12 mouse cellular contexts compared by ENCODE assay signal in genomic region chr2:166234579-166235212, GRCm38 (mm10).
A peak's percentile ranks its signal among the peaks of the same experiment; 100 is the strongest.
DNase-seq lines count a peak whose midpoint lies in the region.
"Had no signal": no experiment of that assay in that cellular context is flagged by ENCODE, and none has a peak within 500 bp of the region (broad histone marks: within the 10 kb centered on the region; RNA-seq: fewer than 3 reads in every experiment).

No protein-coding gene starts in this region.

- H3K4me3 ChIP-seq in heart, embryonic 10.5 days = no peak overlapping the region
- no peak overlapping the region for H3K4me3 ChIP-seq in limb, embryonic 10.5 days
- H3K4me3 ChIP-seq: embryonic facial prominence, embryonic 15.5 days had no signal

- peaks cover 50% of the 10 kb centered on the region for H3K4me1 ChIP-seq in heart, embryonic 10.5 days
- peaks cover 54% of the 10 kb centered on the region for H3K4me1 ChIP-seq in limb, embryonic 10.5 days

- H3K36me3 ChIP-seq in heart, embryonic 10.5 days = no peaks in the 10 kb centered on the region
- no peaks in the 10 kb centered on the region for H3K36me3 ChIP-seq in limb, embryonic 10.5 days
- H3K36me3 ChIP-seq: embryonic facial prominence, embryonic 15.5 days had no signal

- 72% methylated on average over 7 of the region's 7 CpGs for WGBS in heart, embryonic 10.5 days
- WGBS in limb, embryonic 10.5 days = 84% methylated on average over 7 of the region's 7 CpGs

- H3K27me3 ChIP-seq in heart, embryonic 10.5 days (ENCODE audit: insufficient read depth, poor library complexity, severe bottlenecking) = 0 out of 2 replicates have a peak, but pooled peaks cover 3% of the 10 kb centered on the region
- no peaks in the 10 kb centered on the region for H3K27me3 ChIP-seq in limb, embryonic 10.5 days (ENCODE audit: low read depth, poor library complexity, severe bottlenecking)
- H3K27me3 ChIP-seq: embryonic facial prominence, embryonic 15.5 days had no signal

- H3K9me3 ChIP-seq in heart, embryonic 10.5 days = no peaks in the 10 kb centered on the region
- no peaks in the 10 kb centered on the region for H3K9me3 ChIP-seq in limb, embryonic 10.5 days (replicated peaks)
- H3K9me3 ChIP-seq: embryonic facial prominence, embryonic 15.5 days had no signal

- DNase-seq in heart, adult 18-20 months = peak; percentile 46 to 73
- no peak for DNase-seq in heart, embryonic 10.5 days (ENCODE audit: low spot score)
- DNase-seq in adrenal gland, adult 2 months = peak; percentile 91
- no peak for DNase-seq in limb, embryonic 10.5 days (ENCODE audit: low spot score)
- DNase-seq in lung, postnatal 4 days = peak; percentile 54 to 67
- no peak for DNase-seq in right cerebral cortex, postnatal 14 days
- no peak for DNase-seq in kidney, adult 11 months
- no peak for DNase-seq in cerebellum, adult 18-20 months
- DNase-seq: cerebellum, adult 11 months; kidney, postnatal 4 days; left cerebral cortex, postnatal 4 days had no signal

- H3K27ac ChIP-seq in heart, embryonic 10.5 days = no peak overlapping the region
- H3K27ac ChIP-seq in limb, embryonic 10.5 days = peak overlapping the region; percentile 22; the same call in 1 of the 2 replicates
- H3K27ac ChIP-seq: embryonic facial prominence, embryonic 15.5 days had no signal

Comparison
In these comparisons a context has a peak if more than half of its experiments do, and no peak if none do; other contexts are left out.
1. DNase-seq: peak in heart, adult 18-20 months (2 of 2), adrenal gland, adult 2 months (single experiment) and lung, postnatal 4 days (2 of 2); none in heart, embryonic 10.5 days (single experiment), limb, embryonic 10.5 days (single experiment), right cerebral cortex, postnatal 14 days (single experiment), kidney, adult 11 months (single experiment) and cerebellum, adult 18-20 months (0 of 2).